Mouse (Mus musculus) liver, postnatal 0 days (tissue): Measurements from ENCODE around the gene Fbxl21.

Source experiments
- CTCF ChIP-seq: sonication (generic); IDR thresholded peaks from 2 replicates; pipeline ENCODE4 v1.5.1; 2016; ENCODE audit warnings: antibody characterized with exemption, low read depth
- EP300 ChIP-seq: IDR thresholded peaks from 2 replicates; pipeline ENCODE4 v1.6.1; 2016; ENCODE audit warnings: antibody characterized with exemption, low read depth, mild to moderate bottlenecking

DNA sequence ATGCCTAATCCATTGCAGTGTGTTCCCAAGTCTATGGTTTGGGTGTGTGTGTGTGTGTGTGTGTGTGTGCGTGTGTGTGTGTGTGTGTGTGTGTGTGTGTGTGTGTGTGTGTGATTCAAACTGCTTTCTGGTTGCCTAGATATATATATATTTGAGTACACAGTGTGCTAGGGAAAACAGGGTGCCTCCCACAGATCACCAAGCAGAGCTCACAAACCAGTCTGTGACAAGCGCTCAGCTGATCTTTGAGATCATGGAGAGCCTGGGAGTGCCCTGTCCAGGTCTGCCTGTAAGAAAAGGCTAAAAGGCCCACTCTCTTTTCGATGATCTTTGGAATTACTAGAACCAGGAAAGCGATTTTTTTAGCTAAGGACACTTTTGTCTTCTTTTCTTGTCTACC, 52.8 kb downstream of the Fbxl21 start:
- no peak for TF ChIP-seq CTCF
- no peak for TF ChIP-seq EP300
